Mouse (Mus musculus): Measurements from ENCODE around the gene Defb6. TPM values are rescaled to one million over a fixed set of nuclear protein-coding genes. Genes with fewer than 3 reads are reported as not detected.

Defb6 gene
- polyA plus RNA-seq (2015; fragmentation: Nextera tagmentation; extraction: Ambion mirVana) = not detected in 2 replicates

DNA sequence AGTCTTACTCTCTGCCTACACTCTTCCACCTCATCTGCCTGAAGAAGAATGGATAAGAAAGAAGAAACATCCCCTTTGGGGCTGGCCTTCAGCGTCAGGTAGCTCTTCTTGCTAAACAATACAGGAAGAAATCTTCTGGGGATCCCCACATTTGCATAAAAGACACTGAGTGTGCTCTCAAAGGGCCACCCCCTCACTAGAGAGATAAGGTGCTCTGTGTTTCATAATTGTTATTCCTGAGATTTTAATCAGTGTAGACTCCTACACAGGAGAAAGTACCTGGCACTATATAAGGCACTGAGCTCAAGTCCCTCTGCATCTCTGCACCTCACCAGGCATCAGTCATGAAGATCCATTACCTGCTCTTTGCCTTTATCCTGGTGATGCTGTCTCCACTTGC is at the start of gene Defb6:
TSS of gene Defb6 (plus strand) at position 318 of the 400 bp plus-strand sequence.
- ATAC-seq (replicated peaks) = no peak
- WGBS = 66% methylated on average over 1 of the region's 1 CpGs
- Histone ChIP-seq H3K9ac (no peak within 1 kb of the TSS), H3K9me3 (no peaks in the 10 kb centered on the region), H3K27me3 (replicated peaks) (no peaks in the 10 kb centered on the region), H3K36me3 (replicated peaks) (no peaks in the 10 kb centered on the region), H3K4me1 (no peaks in the 10 kb centered on the region), H3K4me3 (no peak within 1 kb of the TSS), H3K27ac (no peak within 1 kb of the TSS), H3K4me2 (no peak within 1 kb of the TSS)

DNA sequence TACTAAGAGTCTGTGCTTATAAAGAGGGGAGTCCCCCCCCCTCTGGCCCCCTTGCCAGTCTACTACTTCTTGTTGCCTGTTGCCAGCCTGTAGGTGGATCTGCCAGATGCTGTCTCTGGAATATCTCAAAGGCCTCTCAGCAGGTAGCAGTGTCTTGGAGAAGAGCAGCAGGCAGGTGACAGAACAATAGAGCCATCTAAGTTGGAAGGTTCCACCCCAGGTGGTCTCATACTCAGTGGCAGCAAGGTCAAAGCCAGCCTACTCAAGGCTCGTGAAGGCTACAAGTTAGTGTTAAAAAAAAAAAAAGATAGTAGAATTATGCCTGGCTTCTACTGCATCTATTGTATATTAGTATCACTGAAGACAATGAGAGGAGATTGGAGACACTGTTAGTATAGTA is 12.8 kb downstream of the Defb6 start:
- no peak overlapping the region for H3K27ac ChIP-seq
- no peaks in the 10 kb centered on the region for H3K36me3 ChIP-seq (replicated peaks)
- no peaks in the 10 kb centered on the region; the same call in 1 of the 2 replicates for H3K9me3 ChIP-seq
- no peak for ATAC-seq (replicated peaks)
- 70% methylated on average over 1 of the region's 1 CpGs for WGBS
- H3K4me3 ChIP-seq = no peak overlapping the region
- H3K4me1 ChIP-seq = no peaks in the 10 kb centered on the region
- no peak overlapping the region for H3K9ac ChIP-seq
- H3K27me3 ChIP-seq (replicated peaks) = no peaks in the 10 kb centered on the region
- no peak overlapping the region for H3K4me2 ChIP-seq

DNA sequence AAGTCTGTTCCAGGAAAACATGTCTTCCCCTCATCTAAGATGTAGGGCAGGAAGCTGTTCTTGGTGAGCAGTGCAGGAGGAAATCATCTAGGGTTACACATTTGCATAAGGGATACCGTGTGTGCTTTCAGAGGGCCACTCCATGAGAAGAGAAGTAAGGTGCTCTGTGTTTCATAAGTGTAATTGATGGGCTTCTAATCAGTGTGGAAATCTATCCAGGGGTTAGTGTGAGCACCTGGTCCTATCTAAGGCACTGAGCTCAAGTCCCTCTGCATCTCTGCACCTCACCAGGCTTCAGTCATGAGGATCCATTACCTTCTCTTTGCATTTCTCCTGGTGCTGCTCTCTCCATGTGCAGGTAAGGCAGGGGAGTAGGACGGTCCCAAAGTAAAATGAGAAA is 14.3 kb downstream of the Defb6 start, which contains the start of gene Defb46:
TSS of gene Defb46 (plus strand) at position 301 of the 400 bp plus-strand sequence.
- H3K9ac ChIP-seq = no peak within 1 kb of the TSS
- H3K36me3 ChIP-seq (replicated peaks) = no peaks in the 10 kb centered on the region
- no peaks in the 10 kb centered on the region for H3K4me1 ChIP-seq
- no peaks in the 10 kb centered on the region for H3K27me3 ChIP-seq (replicated peaks)
- no peak within 1 kb of the TSS for H3K27ac ChIP-seq
- WGBS = 79% methylated on average over 2 of the region's 2 CpGs
- no peaks in the 10 kb centered on the region; the same call in 1 of the 2 replicates for H3K9me3 ChIP-seq
- ATAC-seq (replicated peaks) = no peak
- no peak within 1 kb of the TSS for H3K4me2 ChIP-seq
- no peak within 1 kb of the TSS for H3K4me3 ChIP-seq

DNA sequence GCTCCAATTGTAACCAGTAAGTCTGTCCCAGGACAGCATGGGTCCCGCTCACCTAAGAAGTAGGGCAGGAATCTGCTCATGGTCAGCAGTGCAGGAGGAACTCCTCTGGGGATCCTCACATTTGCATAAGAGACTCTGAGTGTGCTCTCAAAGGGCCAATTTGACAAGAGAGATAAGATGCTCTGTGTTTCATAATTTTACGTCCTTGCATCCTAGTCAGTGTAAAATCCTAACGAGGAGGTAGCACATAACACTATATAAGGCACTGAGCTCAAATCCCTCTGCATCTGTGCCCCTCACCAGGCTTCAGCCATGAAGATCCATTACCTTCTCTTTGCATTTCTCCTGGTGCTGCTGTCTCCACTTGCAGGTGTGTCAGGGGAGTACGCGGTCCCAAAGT is 22.0 kb downstream of the Defb6 start, which contains the start of gene Defb5:
TSS of gene Defb5 (plus strand) at position 301 of the 400 bp plus-strand sequence.
- Histone ChIP-seq H3K27ac (no peak within 1 kb of the TSS), H3K9ac (no peak within 1 kb of the TSS), H3K36me3 (replicated peaks) (no peaks in the 10 kb centered on the region), H3K4me3 (no peak within 1 kb of the TSS), H3K27me3 (replicated peaks) (no peaks in the 10 kb centered on the region), H3K4me2 (no peak within 1 kb of the TSS), H3K9me3 (no peaks in the 10 kb centered on the region), H3K4me1 (no peaks in the 10 kb centered on the region)
- no peak for ATAC-seq (replicated peaks)
- 90% methylated on average over 5 of the region's 5 CpGs for WGBS

DNA sequence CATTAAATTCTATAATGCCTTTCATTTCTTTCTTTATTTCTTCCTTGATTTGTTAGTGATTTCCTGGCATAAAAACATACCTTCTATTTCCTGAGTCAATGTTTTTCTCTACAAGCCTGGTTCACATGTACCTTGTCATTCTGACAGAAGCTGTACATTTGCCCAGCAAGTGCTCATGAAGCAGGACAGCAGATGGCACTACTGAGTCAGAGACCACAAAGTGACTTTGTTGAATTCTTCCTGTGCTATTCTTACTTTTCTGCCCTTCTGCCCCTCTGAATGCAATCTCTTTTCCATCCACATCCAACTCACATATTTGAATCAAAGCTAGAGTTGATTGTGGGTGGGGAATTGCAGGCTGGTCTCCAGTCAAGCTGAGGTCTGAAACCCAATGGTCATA is 32.9 kb downstream of the Defb6 start:
- Histone ChIP-seq H3K4me3 (no peak overlapping the region), H3K27me3 (replicated peaks) (no peaks in the 10 kb centered on the region), H3K4me2 (no peak overlapping the region), H3K4me1 (no peaks in the 10 kb centered on the region), H3K27ac (no peak overlapping the region), H3K36me3 (replicated peaks) (no peaks in the 10 kb centered on the region), H3K9ac (no peak overlapping the region), H3K9me3 (no peaks in the 10 kb centered on the region; the same call in 1 of the 2 replicates)
- no peak for ATAC-seq (replicated peaks)

DNA sequence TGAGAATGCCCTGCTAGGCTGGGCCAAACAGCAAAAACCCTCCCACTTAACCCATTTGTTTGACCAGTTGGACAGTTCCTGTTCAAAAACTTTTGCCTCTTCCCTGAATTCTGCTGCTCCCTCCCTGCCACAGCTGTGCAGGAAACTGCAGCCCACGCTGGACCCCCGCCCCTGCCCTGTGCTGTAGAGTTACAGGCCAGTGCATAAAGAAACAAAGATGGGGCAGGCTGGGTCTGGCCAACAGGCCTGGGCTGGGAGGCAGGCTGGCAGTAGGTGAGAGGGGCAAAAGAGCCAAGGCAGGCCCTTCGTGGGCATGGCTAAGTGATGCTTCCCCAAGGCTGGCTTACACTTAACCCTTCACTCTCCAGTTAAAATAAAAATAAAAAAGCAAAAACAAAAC is 34.4 kb downstream of the Defb6 start:
- WGBS = 50% methylated on average over 3 of the region's 3 CpGs
- Histone ChIP-seq H3K27me3 (replicated peaks) (no peaks in the 10 kb centered on the region), H3K4me3 (no peak overlapping the region), H3K4me1 (no peaks in the 10 kb centered on the region), H3K4me2 (no peak overlapping the region), H3K9me3 (no peaks in the 10 kb centered on the region; the same call in 1 of the 2 replicates), H3K9ac (no peak overlapping the region), H3K27ac (no peak overlapping the region), H3K36me3 (replicated peaks) (no peaks in the 10 kb centered on the region)
- no peak for ATAC-seq (replicated peaks)

Other genes starting within 250 kb of the Defb6 start
- gene Defb40, start 247.2 kb upstream of the Defb6 start, polyA plus RNA-seq (2015; fragmentation: Nextera tagmentation; extraction: Ambion mirVana) = not detected in 2 replicates
- gene Defb37, start 234.4 kb upstream of the Defb6 start, polyA plus RNA-seq (2015; fragmentation: Nextera tagmentation; extraction: Ambion mirVana) = not detected in 2 replicates
- not detected in 2 replicates for gene Defb38, start 198.9 kb upstream of the Defb6 start, polyA plus RNA-seq (2015; fragmentation: Nextera tagmentation; extraction: Ambion mirVana)
- gene Defb39, start 160.7 kb upstream of the Defb6 start, polyA plus RNA-seq (2015; fragmentation: Nextera tagmentation; extraction: Ambion mirVana) = not detected in 2 replicates
- gene Defb12, start 110.6 kb upstream of the Defb6 start, polyA plus RNA-seq (2015; fragmentation: Nextera tagmentation; extraction: Ambion mirVana) = not detected in 2 replicates
- not detected in 2 replicates for gene Defb34, start 101.7 kb upstream of the Defb6 start, polyA plus RNA-seq (2015; fragmentation: Nextera tagmentation; extraction: Ambion mirVana)
- not detected in 2 replicates for gene Gm45826, start 84.7 kb upstream of the Defb6 start, polyA plus RNA-seq (2015; fragmentation: Nextera tagmentation; extraction: Ambion mirVana)
- not detected in 2 replicates for gene Defb14, start 31.1 kb upstream of the Defb6 start, polyA plus RNA-seq (2015; fragmentation: Nextera tagmentation; extraction: Ambion mirVana)
- gene Defb4, start 26.8 kb upstream of the Defb6 start, polyA plus RNA-seq (2015; fragmentation: Nextera tagmentation; extraction: Ambion mirVana) = not detected in 2 replicates
- gene Defb46, start 14.4 kb downstream of the Defb6 start, polyA plus RNA-seq (2015; fragmentation: Nextera tagmentation; extraction: Ambion mirVana) = not detected in 2 replicates
- not detected in 2 replicates for gene Defb5, start 22.1 kb downstream of the Defb6 start, polyA plus RNA-seq (2015; fragmentation: Nextera tagmentation; extraction: Ambion mirVana)
- not detected in 2 replicates for gene Defb3, start 67.9 kb downstream of the Defb6 start, polyA plus RNA-seq (2015; fragmentation: Nextera tagmentation; extraction: Ambion mirVana)
- gene Defb8, start 222.1 kb downstream of the Defb6 start, polyA plus RNA-seq (2015; fragmentation: Nextera tagmentation; extraction: Ambion mirVana) = not detected in 2 replicates